Mouse (Mus musculus): ENCODE data around the gene Dcaf12. TPM values are rescaled to one million over a fixed set of nuclear protein-coding genes. Genes with fewer than 3 reads are reported as not detected.

Gene Dcaf12
- polyA plus RNA-seq, 1 experiment = 51.3 TPM

DNA sequence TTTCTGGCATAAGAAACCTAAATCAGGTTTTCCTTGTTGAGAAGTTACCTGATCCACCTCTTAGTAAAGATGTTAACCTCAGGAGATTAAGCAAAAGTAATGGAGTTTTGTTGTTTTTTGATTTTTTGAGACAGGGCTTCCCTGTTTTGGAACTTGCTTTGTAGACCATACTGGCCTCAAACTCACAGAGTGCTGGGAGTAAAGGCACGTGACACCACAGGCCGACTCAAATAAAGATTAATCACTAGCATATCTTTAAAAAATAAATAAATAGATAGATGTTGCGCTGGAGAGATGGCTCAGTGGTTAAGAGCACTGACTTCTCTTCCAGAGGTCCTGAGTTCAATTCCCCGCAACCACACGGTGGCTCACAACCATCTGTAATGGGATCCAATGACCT, 38.8 kb downstream of the Dcaf12 start:
- no peak for TF ChIP-seq GATA1 (IDR thresholded peaks at IDR 0.05; ENCODE audit: low read length)

DNA sequence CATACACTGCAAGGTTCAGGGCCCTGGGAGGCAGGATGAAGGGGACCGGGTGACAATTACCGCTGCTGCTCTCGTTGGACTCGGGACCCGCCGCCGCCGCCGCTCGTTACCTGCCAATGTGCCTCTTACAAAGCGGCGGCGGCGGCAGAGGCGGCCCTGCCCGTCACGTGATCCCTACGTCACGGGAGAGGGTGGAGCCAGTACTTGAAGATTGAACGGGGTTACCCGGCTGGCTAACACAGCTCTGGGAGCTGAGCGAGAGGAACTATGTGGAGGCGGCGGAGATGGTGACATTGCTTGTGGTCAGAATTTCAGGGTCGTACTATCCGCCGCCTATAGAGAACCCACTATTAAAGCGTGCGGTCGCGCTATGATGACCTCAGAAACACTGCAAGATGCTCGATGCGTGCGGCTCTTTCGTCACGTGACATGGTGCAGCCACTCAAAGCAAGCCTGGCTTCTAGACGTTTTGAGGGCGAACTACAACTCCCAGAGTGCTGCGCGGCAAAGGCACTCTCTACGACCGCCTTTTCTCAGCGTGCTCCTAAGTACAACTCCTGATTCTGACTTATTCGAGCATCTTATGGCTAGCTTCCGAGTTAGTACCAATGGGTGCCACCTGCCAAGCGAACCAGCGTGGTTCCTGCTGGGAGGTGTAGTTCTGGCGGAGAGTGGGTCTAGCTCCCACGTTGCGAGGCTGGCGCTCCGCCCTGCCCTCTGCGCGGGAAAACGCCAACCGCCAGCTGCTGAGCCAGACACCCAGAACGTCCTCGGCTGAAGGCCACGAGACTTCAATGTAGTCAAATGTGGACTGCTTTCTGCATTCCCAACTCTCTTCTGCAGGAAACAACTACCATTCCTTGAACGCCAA, 39.5 kb downstream of the Dcaf12 start, which contains the start of gene Ubap2:
TSS of gene Ubap2 (minus strand) at position 165 of the 871 bp plus-strand sequence.
- TF ChIP-seq GATA1 (IDR thresholded peaks at IDR 0.05; ENCODE audit: low read length) = no peak

DNA sequence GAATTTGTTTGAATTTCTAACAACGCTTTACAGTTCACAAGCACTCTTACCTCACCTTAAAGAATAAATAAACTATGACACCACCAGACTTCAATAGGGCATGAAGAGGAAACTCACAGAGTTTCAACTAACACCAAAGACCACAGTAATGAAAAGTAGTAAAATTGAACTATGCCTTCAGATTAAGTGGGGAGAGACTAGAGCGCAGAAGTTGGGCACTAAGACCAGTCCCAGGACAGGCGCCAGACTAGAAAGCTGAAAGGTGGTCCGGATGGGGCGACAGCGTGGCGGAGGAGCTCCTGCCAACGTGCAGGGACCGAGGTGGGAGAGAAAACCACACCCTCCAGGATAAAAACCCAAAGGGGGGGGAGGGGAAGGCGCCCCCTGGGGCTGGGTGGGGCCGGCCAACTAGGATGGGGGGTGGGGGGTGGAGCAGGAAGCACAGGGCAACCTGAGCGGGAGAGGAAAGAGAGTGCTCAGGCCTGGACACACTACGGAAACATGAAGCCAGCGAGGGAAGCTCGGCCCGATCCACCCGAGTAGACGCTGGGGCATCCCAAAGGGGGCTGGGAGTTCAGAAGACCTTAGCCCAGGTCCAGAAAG, 40.2 kb downstream of the Dcaf12 start:
- no peak for TF ChIP-seq GATA1 (IDR thresholded peaks at IDR 0.05; ENCODE audit: low read length)

DNA sequence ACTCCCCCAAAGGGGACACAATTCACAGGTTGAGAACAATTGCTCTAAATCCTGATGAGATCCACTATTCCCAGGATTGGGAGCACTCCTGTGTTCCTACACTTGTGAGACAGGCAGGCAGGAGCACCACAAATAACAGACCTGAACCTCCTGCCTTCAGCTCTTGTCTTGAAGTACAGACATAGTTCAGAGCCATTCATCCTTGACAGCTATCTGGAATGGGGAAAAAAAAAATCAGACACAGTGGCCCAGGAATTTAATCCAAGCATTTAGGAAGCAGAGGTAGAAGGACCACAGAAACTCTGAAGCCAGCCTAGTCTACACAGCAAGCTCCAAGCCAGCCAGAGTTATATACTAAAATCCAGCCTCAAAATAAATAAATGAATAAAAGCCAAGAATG, 46.6 kb downstream of the Dcaf12 start:
- TF ChIP-seq GATA1 (IDR thresholded peaks at IDR 0.05; ENCODE audit: low read length) = no peak

DNA sequence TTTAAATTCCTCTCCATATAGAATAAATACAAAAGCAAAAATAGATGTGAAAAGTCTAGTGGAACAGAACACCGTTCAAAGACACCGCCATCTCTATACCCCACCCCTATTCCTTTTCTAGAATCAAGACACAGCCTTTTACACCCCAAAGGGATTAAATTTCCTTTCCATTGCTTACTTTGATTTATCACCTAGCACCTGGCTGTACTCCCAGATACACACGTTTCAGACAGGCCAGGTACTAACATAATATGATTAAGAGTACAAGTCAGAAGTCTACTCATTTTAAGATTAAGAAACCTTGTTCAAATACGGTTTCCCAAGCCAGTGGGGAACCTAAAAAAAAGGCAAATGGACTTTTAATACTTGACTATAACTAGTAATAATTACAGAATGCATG, 48.3 kb downstream of the Dcaf12 start:
- no peak for TF ChIP-seq GATA1 (IDR thresholded peaks at IDR 0.05; ENCODE audit: low read length)

DNA sequence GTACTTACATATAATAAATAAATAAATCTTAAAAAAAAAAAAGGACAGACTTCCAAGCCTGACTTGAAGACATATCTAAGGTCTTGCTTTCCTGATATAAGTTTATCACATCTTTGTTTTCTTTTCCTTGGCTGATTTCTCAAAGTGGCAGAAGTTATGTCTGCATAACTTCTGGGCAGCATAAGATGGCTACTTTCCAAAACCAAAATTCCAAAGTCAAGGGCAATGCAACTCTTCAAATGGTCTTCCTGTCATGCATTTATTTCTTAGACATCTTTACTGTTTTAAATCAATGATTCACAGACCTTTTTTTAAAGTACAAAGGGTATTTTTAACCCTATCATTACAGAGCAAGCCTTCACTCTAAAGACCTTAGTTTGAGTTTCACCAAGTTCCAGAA, 54.0 kb downstream of the Dcaf12 start:
- TF ChIP-seq GATA1 (IDR thresholded peaks at IDR 0.05; ENCODE audit: low read length) = no peak

DNA sequence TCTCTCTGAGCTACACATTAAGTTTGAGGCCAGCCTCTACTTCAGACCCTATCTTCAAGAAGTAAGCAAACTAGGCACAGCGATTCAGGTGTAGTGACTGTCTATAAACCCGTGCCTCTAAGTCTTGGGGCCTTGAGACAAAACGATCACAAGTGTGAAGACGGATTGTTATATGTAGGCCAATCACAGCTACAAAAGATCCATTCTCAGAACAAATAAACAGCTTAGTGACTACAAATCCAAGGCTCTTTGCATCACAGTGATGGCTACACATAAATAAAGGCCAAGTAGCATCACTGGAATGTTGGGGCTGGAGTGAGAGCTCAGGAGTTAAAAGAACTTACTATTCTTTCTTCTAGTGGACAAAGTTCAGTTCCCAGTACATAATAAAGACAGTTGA, 55.7 kb downstream of the Dcaf12 start:
- TF ChIP-seq GATA1 (IDR thresholded peaks at IDR 0.05; ENCODE audit: low read length) = no peak

DNA sequence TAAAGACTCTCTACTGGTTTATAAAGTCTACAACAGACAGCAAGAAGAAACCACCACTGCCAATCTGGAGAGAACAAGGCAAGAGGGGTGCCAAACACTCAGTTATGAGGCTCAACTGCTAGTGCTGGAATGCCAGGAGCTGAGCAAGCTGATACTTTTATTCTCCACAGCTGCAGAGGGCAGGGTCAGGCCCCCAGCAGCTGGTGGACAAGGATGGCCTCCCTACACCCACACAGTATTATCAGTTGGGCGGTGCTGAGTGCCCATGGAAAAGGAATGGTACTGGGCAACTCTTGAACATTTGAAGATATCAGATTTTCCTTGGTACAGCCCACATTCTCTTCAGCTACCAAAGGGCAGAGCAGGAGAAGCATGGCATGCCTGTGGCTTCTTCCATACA, 56.9 kb downstream of the Dcaf12 start:
- TF ChIP-seq GATA1 (IDR thresholded peaks at IDR 0.05; ENCODE audit: low read length) = no peak

DNA sequence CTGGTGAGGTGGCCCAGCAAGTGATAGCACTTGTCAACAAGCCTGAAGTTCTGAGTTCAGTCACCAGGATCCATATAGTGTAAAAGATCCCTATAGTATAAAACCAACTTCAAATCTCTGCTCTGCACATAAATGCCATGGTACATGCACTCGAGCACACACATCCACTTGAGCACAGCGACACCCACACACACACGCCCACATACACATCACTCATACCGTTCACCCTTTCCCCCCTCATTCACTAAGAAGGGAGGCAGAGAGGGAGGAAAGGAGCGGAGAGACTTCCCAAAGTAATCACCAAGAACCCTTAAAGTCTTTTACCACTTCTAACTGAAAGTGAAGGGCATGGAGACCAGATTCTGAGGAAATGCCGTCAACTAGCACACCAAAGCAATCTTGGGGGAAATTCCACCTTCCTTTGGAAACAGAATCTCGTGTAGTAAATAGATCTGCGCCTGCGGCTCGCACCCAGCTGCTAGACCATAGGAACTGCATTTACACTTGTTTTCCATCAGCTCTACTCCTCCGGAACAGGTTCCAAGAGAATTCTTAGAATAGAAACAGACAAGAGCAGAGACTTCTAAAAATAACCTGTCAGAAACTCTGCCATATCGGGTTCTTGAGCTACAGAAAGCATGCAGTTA, 59.0 kb downstream of the Dcaf12 start:
- TF ChIP-seq GATA1 (IDR thresholded peaks at IDR 0.05; ENCODE audit: low read length) = no peak

DNA sequence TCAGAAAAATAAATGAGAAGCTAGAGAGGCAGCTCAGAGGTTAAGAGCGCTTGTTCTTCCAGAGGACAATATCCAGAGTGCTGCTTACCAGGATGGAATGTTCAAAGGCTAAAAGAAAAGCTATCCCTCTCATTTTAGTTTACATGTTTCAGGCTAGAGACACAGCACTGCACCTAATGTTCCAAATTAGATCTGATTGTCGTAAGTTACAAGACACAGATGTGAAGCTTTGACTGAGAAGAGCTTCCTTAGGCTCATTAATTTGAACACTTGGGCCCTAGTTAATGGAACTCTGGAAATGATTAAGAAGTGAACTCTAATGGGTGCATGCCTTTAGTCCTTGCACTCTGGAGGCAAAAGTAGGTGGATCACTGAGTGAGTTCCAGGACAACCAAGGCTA, 60.9 kb downstream of the Dcaf12 start:
- TF ChIP-seq GATA1 (IDR thresholded peaks at IDR 0.05; ENCODE audit: low read length) = no peak

DNA sequence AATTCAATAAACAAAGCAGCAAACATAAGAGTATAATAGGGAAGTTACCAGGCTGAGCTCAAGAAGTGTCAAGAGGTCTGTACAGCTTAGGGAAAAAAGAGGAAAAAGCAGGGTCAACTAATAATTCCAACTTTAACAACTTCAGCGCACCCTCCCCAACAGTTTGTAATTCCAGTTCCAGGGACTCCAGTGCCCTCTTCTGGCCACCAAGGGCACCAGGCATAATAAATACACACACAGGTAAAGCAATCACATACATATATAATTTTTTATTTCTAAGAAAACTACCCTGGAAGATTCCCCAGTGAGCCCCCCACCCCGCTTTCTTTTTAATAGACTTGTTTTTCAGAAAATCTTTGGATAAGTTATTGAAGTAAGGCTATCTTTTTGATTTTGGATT, 69.3 kb downstream of the Dcaf12 start:
- no peak for TF ChIP-seq GATA1 (IDR thresholded peaks at IDR 0.05; ENCODE audit: low read length)

Other genes starting within 250 kb of the Dcaf12 start
- gene Aqp3, start 216.7 kb downstream of the Dcaf12 start, polyA plus RNA-seq (2012) = 2.9 and 4.0 TPM in 2 replicates
- 88.4 and 103 TPM in 2 replicates for gene Nol6, start 190.4 kb downstream of the Dcaf12 start, polyA plus RNA-seq (2012)
- 43.6 and 45.9 TPM in 2 replicates for gene Ube2r2, start 179.1 kb downstream of the Dcaf12 start, polyA plus RNA-seq (2012)
- gene Ubap2, start 39.7 kb downstream of the Dcaf12 start, polyA plus RNA-seq (2012) = 624 and 843 TPM in 2 replicates
- gene Ubap1, start 34.1 kb upstream of the Dcaf12 start, polyA plus RNA-seq (2012) = 25.7 and 31.5 TPM in 2 replicates
- 4.9 and 6.6 TPM in 2 replicates for gene Kif24, start 150.0 kb upstream of the Dcaf12 start, polyA plus RNA-seq (2012)
- 3.5 and 16.7 TPM in 2 replicates for gene Nudt2, start 150.3 kb upstream of the Dcaf12 start, polyA plus RNA-seq (2012)
- 0.66 and 0.68 TPM in 2 replicates for gene AI464131, start 188.2 kb upstream of the Dcaf12 start, polyA plus RNA-seq (2012)
- gene 1110017D15Rik, start 202.4 kb upstream of the Dcaf12 start, polyA plus RNA-seq (2012) = not detected in 2 replicates

Measured in G1E-ER4 (cell line).